Mouse (Mus musculus) embryonic fibroblast, embryonic 13.5 days (primary cell): ENCODE measurements around the gene Slc27a5.

Experiments
- CTCF ChIP-seq: IDR thresholded peaks from 2 replicates; pipeline ENCODE4 v1.5.1; 2011; ENCODE audit warnings: mild to moderate bottlenecking, control low read depth, low read length, moderate library complexity, borderline replicate concordance; ENCODE audit not compliant: insufficient read depth
- POLR2A ChIP-seq: IDR thresholded peaks from 2 replicates; pipeline ENCODE4 v1.6.1; 2011; ENCODE audit warnings: low read depth, mild to moderate bottlenecking, control low read depth, low read length, moderate library complexity

DNA sequence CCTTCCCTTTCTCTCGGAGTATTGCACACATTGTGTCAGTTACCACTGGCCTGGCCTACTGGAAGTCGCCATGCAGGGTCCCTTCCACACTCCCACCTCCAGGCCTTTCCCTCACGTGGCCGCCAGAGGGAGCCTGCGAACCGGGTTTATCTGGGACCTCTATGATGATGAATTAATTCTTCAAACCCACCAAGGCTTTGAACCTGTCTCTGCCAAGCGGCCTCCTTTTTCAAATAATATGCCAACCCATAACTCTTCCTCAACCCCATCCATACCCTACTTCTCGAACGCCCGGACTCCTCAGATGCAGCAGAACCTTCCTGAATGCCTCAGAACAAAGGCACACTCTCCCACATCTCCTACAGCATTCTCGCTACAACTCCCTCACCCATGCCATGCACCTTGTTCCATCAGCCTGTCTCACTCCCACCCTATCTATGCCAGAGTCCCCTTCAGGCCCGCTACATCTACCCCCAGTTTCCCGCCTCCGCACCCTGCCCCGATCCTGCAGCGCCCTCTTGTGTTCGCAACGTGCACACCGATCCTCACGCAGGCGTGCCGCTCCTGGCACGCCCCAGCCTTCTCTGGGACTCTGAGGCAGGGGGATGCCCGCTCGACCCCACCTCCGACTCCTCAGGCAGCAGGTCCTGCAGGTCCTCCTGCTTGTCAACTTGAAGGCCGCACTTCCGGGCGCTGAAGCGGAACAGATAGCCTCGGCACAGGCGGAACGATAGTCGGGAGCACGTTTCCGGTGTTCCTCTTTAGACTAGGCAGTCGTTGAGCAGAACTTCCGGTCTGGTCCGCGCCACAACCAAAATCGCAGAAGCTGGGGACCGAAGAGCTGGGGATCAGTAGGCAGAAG, 11.4 kb upstream of the Slc27a5 start:
- TF ChIP-seq CTCF (peak; percentile 85), POLR2A (peak; percentile 80)
